Mouse (Mus musculus) embryonic facial prominence, embryonic 14.5 days (tissue): ENCODE measurements at regions not wholly inside any gene's neighbourhood (a gene's known extent, or its start where the extent isn't known, plus 50 kb on each side); places are given as distances from the start of the nearest gene placed in this dataset.
A peak's percentile ranks its signal among the peaks of the same experiment; 100 is the strongest.

Experiments
- ATAC-seq: fragments of 200-750 bp; cut with Nextera tagmentation; 2 replicates; pipeline ENCODE4 v1.8.0; 2017; ENCODE audit warnings: low read depth, moderate number of reproducible peaks, moderate TSS enrichment
- DNase-seq: peaks from one replicate; pipeline ENCODE4 v3.0.0-alpha.2; 2015; ENCODE audit warnings: low spot score
- H3K27ac ChIP-seq: fragments of 300-500 bp; sonication (generic); replicated peaks from 2 replicates; pipeline ENCODE4 v1.5.1; 2014; ENCODE audit warnings: low read depth, mild to moderate bottlenecking, low read length, moderate library complexity
- H3K27me3 ChIP-seq: fragments of 300-500 bp; sonication (generic); replicated peaks from 2 replicates; pipeline ENCODE4 v1.6.1; 2014; ENCODE audit warnings: low read length; ENCODE audit not compliant: control insufficient read depth, insufficient read depth
- H3K36me3 ChIP-seq: fragments of 300-500 bp; sonication (generic); 2 replicates; pipeline ENCODE4 v1.6.1; 2014; ENCODE audit warnings: low read length, mixed read lengths; ENCODE audit not compliant: control insufficient read depth, insufficient read depth
- H3K4me1 ChIP-seq: fragments of 300-500 bp; sonication (generic); 2 replicates; pipeline ENCODE4 v1.6.1; 2014; ENCODE audit warnings: antibody characterized with exemption, low read length; ENCODE audit not compliant: control insufficient read depth, insufficient read depth
- H3K4me2 ChIP-seq: fragments of 300-500 bp; sonication (generic); 2 replicates; pipeline ENCODE4 v1.6.1; 2014; ENCODE audit warnings: low read depth, mild to moderate bottlenecking, low read length, moderate library complexity, mixed read lengths
- H3K4me3 ChIP-seq: fragments of 300-500 bp; sonication (generic); 2 replicates; pipeline ENCODE4 v1.5.1; 2014; ENCODE audit warnings: low read depth, mild to moderate bottlenecking, low read length
- H3K9ac ChIP-seq: fragments of 300-500 bp; sonication (generic); 2 replicates; pipeline ENCODE4 v1.6.1; 2014; ENCODE audit warnings: low read depth, mild to moderate bottlenecking, low read length, moderate library complexity, mixed read lengths
- H3K9me3 ChIP-seq: fragments of 300-500 bp; sonication (generic); 2 replicates; pipeline ENCODE4 v1.6.1; 2016; ENCODE audit warnings: low read length; ENCODE audit not compliant: control insufficient read depth
- WGBS: fragments of 180-500 bp; shearing (Covaris S2); extraction: QIAGEN DNeasy Blood & Tissue Kit; methylation state at CpG from one replicate; pipeline ENCODE4 v1.1.7; 2014; 5-methylcytosine and 5-hydroxymethylcytosine counted together

GRCm38 (mm10) chr1:67789371-67789770 is 666.5 kb downstream of the Cps1 start:
- no peak for DNase-seq
- H3K27ac ChIP-seq, result no peak overlapping the region
- 87% methylated on average over 1 of the region's 1 CpGs for WGBS

GRCm38 (mm10) chr1:67795066-67795465 is 672.2 kb downstream of the Cps1 start:
- Histone ChIP-seq H3K36me3 (no peaks in the 10 kb centered on the region), H3K4me3 (no peak overlapping the region), H3K9me3 (no peaks in the 10 kb centered on the region), H3K27me3 (no peaks in the 10 kb centered on the region), H3K27ac (no peak overlapping the region), H3K4me1 (no peaks in the 10 kb centered on the region), H3K9ac (no peak overlapping the region), H3K4me2 (no peak overlapping the region)
- DNase-seq (peak; percentile 20), ATAC-seq (no peak)
- WGBS, result 20% methylated on average over 2 of the region's 2 CpGs

More at GRCm38 (mm10) chr1:67789371-67789770, 666.5 kb downstream of the Cps1 start:
- Histone ChIP-seq H3K4me1 (no peaks in the 10 kb centered on the region), H3K4me3 (no peak overlapping the region), H3K4me2 (no peak overlapping the region), H3K36me3 (no peaks in the 10 kb centered on the region), H3K9me3 (no peaks in the 10 kb centered on the region), H3K27me3 (no peaks in the 10 kb centered on the region), H3K9ac (no peak overlapping the region)
- no peak for ATAC-seq

GRCm38 (mm10) chr1:67795478-67795877 is 672.7 kb downstream of the Cps1 start:
- H3K4me1 ChIP-seq, result no peaks in the 10 kb centered on the region
- H3K4me2 ChIP-seq, result no peak overlapping the region
- DNase-seq (no peak), ATAC-seq (no peak)
- no peaks in the 10 kb centered on the region for H3K36me3 ChIP-seq
- 74% methylated on average over 1 of the region's 1 CpGs for WGBS
- H3K9ac ChIP-seq, result no peak overlapping the region
- no peak overlapping the region for H3K4me3 ChIP-seq
- no peak overlapping the region for H3K27ac ChIP-seq
- H3K27me3 ChIP-seq, result no peaks in the 10 kb centered on the region
- no peaks in the 10 kb centered on the region for H3K9me3 ChIP-seq

- H3K9me3 ChIP-seq, result no peaks in the 10 kb centered on the region
- no peaks in the 10 kb centered on the region for H3K27me3 ChIP-seq
- no peaks in the 10 kb centered on the region for H3K36me3 ChIP-seq
- ATAC-seq (no peak), DNase-seq (no peak)
- no peak overlapping the region for H3K4me3 ChIP-seq
- no peak overlapping the region for H3K27ac ChIP-seq
- no peak overlapping the region for H3K4me2 ChIP-seq
- H3K9ac ChIP-seq, result no peak overlapping the region
- H3K4me1 ChIP-seq, result no peaks in the 10 kb centered on the region
- 73% methylated on average over 3 of the region's 3 CpGs for WGBS
Observed at GRCm38 (mm10) chr1:67803292-67803691, 680.5 kb downstream of the Cps1 start.

GRCm38 (mm10) chr1:67820092-67820491 is 697.3 kb downstream of the Cps1 start:
- DNase-seq, result no peak
- H3K9ac ChIP-seq, result no peak overlapping the region
- 45% methylated on average over 3 of the region's 3 CpGs for WGBS
- H3K27ac ChIP-seq, result no peak overlapping the region
- no peak overlapping the region for H3K4me2 ChIP-seq
- no peak for ATAC-seq
- H3K27me3 ChIP-seq, result no peaks in the 10 kb centered on the region
- H3K36me3 ChIP-seq, result no peaks in the 10 kb centered on the region
- H3K4me3 ChIP-seq, result no peak overlapping the region
- no peaks in the 10 kb centered on the region for H3K9me3 ChIP-seq
- H3K4me1 ChIP-seq, result no peaks in the 10 kb centered on the region

- H3K9ac ChIP-seq, result no peak overlapping the region
- H3K27ac ChIP-seq, result no peak overlapping the region
- H3K27me3 ChIP-seq, result no peaks in the 10 kb centered on the region
- no peaks in the 10 kb centered on the region for H3K9me3 ChIP-seq
- H3K4me2 ChIP-seq, result no peak overlapping the region
- ATAC-seq (no peak), DNase-seq (no peak)
- no peak overlapping the region for H3K4me3 ChIP-seq
- no peaks in the 10 kb centered on the region for H3K4me1 ChIP-seq
- 48% methylated on average over 1 of the region's 1 CpGs for whole genome bisulfite sequencing
- no peaks in the 10 kb centered on the region for H3K36me3 ChIP-seq
Observed at GRCm38 (mm10) chr1:67848006-67848405, 725.2 kb downstream of the Cps1 start.

GRCm38 (mm10) chr1:67893510-67893909 is 770.7 kb downstream of the Cps1 start:
- no peaks in the 10 kb centered on the region for H3K9me3 ChIP-seq
- no peak overlapping the region for H3K4me3 ChIP-seq
- H3K4me2 ChIP-seq, result no peak overlapping the region
- H3K27ac ChIP-seq, result no peak overlapping the region
- no peaks in the 10 kb centered on the region for H3K27me3 ChIP-seq
- no peaks in the 10 kb centered on the region for H3K4me1 ChIP-seq
- DNase-seq (no peak), ATAC-seq (no peak)
- H3K9ac ChIP-seq, result no peak overlapping the region
- WGBS, result 29% methylated on average over 2 of the region's 2 CpGs
- H3K36me3 ChIP-seq, result no peaks in the 10 kb centered on the region

- no peak for DNase-seq
- ATAC-seq, result no peak
Observed at GRCm38 (mm10) chr1:67894749-67895293, 772.0 kb downstream of the Cps1 start.

GRCm38 (mm10) chr1:67935762-67936500 is 813.1 kb downstream of the Cps1 start:
- Histone ChIP-seq H3K27ac (no peak overlapping the region), H3K36me3 (no peaks in the 10 kb centered on the region), H3K4me3 (no peak overlapping the region), H3K9me3 (peaks cover 5% of the 10 kb centered on the region; the same call in 1 of the 2 replicates), H3K4me2 (no peak overlapping the region), H3K27me3 (no peaks in the 10 kb centered on the region), H3K9ac (no peak overlapping the region), H3K4me1 (no peaks in the 10 kb centered on the region)
- no peak for DNase-seq
- no peak for ATAC-seq
- WGBS, result 74% methylated on average over 3 of the region's 3 CpGs

More at GRCm38 (mm10) chr1:67894749-67895293, 772.0 kb downstream of the Cps1 start:
- Histone ChIP-seq H3K27ac (no peak overlapping the region), H3K36me3 (no peaks in the 10 kb centered on the region), H3K4me1 (no peaks in the 10 kb centered on the region), H3K9me3 (no peaks in the 10 kb centered on the region), H3K9ac (no peak overlapping the region), H3K4me2 (no peak overlapping the region), H3K4me3 (no peak overlapping the region), H3K27me3 (no peaks in the 10 kb centered on the region)
- 68% methylated on average over 1 of the region's 1 CpGs for WGBS
